Mouse (Mus musculus) left cerebral cortex, postnatal 4 days (tissue): ENCODE measurements around the gene Ppp2r2c. TPM values are rescaled to one million over a fixed set of nuclear protein-coding genes. Genes with fewer than 3 reads are reported as not detected.
A peak's percentile ranks its signal among the peaks of the same experiment; 100 is the strongest.

Source experiments
- DNase-seq: peaks from one replicate; pipeline ENCODE4 v3.0.0-alpha.2; 2022
- intact Hi-C: fragments of 180-260 bp; cut with DNase I; formaldehyde crosslinking; loops from one replicate; pipeline ENCODE4 v1.15.1; 2025
- total RNA-seq, 2 experiments: library from RNA; stranded (reverse); gene quantifications; 2 replicates each; pipeline ENCODE4 v1.2.3; 2021

The Ppp2r2c gene
- total RNA-seq, 2 experiments from 2014 or later, result 271 to 272 TPM

DNA sequence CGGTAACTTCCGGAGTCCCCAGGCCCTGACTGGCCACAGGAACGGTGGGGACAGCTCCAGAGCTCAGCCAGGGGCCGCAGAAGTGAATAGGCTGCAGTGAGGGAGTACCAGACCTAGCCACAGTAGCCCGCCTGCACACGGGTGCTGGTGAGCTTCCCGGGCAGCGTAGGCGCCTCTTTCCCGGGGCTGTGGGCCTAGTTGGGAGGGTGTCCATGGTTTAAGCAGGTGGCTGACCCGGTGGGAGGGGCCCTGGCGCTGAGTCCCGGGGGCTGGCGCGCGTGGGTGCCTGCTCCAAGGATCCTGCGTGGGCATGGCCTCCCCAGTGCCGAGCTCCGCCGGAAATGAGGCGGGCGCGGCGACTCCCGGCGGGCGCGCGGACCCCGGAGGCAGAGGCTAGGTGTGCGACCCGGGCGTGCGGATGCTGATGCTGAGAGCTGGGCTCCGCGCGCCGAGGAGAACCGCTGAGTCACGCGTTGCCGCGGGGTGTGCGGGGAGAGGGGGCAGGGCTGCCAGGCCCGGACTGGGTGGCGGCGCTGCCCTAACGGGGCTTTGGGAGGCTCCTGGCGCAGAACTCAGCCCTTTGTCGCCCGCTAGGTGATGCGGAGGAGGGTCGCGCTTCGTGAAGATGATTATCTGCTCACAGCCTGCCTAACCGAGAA, 1.4 kb downstream of the Ppp2r2c start:
- intact Hi-C loops, result no loop called here
- peak; percentile 56 for DNase-seq

DNA sequence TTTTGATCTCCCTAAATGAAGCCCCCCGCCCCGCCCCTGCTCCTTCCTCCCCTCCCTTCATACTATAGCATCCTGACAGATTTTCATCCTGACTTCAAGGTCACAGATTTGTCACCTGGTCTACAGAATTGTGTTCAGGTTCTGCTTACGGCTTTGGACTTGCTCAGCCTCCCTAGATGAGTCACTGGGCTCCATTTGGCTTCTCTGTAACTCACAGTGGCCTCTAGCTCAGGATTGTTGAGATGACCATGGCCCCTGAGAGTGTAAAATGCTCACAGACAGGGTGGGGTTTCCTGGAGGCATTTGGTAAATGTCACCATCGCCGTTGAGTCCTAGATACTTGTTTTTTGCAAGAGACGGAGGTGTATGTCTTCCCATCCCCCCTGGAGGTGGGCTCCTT, 2.6 kb downstream of the Ppp2r2c start:
- intact Hi-C loops, result no loop called here
- no peak for DNase-seq

DNA sequence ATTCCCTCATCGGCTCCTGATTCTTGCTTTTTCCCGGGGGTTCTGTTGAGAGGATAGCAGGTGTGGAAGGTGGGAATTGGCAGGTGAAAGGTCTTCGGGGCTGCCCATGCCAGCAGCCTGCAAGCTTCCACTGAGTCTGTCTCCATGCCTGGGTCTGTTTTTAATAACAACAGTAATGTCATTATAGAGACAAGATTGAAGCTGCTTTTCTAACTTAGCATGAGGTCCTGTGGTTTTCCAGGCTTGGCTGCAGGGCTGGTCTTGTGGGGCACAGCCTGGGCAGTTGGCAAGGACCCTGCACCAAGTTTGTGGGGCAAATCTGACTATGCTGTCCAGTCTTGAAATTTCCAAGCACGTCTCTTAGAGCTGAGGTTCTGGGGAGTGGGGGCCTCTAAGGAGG, 7.6 kb downstream of the Ppp2r2c start:
- intact Hi-C loops, result no loop called here
- DNase-seq, result no peak

DNA sequence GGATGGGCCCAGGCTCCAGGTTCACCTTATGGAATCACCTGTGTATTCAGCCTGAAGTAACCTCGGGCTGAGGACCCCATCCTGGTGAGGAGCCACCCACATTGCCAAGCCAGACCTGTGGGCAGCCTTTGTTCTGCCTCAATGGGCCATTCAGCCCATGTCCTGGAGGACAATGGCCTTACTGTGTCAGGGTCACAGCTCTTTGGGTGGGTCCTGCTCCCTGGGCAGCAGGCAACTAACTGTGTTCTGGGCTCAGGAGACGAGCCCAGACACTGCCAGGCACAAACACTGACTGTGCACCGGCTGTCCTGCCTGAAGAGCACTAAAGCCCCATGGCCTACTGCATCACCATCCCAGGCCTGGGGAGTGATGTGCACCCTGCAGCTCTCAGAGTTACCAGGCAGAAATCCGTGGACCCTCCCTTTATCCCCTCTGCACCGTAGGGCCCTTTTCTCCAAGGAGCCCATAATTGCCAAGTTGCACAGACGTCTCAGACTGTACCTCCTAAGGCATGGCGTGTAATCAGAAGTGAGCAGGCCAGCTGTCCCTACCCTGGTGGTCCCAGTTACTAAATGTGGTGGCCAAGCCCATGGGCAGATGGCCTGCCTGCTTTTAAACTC, 8.6 kb downstream of the Ppp2r2c start:
- DNase-seq, result peak; percentile 78
- intact Hi-C loops, result no loop called here

DNA sequence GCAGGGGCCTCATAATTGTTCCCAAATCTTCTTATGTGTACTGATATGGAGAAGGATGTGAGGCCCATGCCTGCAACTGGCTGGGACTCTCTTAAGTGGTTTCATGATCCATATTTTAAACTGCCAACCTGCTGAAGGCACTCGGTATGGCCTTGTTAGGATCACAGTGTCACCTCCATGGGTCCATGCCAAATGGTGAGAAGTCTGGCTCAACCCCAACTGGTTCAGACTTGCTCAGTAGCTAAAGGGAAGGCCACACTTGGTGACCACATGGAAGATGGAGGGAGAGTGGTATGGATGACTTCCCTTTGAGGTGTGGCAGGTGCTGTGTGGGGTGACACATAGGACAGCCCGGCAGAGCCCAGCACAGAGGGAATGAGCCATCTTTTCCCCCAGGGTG, 9.3 kb downstream of the Ppp2r2c start:
- intact Hi-C loops, result no loop called here
- DNase-seq, result no peak

DNA sequence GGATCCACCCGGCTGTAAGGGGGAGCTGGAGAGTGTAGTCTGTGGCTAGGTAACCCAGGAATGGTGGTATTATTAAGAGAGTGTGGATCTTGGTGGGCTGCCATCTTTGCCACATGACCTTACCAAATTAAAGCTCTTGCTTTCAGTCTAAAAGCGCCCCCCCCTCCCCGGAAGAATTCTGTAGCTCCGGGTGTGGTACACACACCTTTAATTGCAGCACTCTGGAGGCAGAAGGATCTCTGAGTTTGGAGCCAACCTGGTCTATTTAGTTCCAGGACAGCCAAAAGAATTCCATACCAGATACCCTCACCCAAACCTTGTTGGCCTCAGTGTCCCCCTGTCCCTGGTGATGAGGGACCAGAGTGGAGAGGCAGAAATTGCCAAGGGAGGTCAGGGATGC, 10.5 kb downstream of the Ppp2r2c start:
- DNase-seq, result no peak
- intact Hi-C loops, result no loop called here

DNA sequence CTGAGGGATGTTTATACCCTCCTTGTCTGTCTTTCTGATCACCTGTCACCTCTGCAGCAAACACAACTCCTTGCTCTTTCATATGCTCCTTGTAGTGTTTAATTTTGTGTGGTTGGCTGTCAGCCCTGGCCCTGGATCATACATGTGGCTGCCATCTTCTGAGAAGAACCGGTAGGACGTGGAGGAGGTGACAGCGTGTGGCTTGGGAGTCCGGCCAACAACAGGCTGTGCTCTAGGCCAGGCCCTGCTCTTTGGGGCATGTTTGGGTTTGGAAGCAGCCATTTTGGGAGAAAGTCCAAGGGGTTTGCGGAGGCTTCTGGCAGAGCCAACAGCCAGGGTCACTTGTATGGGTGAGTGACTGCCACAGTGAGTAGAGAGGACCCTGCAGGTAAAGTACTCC, 12.3 kb downstream of the Ppp2r2c start:
- intact Hi-C loops, result no loop called here
- peak; percentile 92 for DNase-seq

DNA sequence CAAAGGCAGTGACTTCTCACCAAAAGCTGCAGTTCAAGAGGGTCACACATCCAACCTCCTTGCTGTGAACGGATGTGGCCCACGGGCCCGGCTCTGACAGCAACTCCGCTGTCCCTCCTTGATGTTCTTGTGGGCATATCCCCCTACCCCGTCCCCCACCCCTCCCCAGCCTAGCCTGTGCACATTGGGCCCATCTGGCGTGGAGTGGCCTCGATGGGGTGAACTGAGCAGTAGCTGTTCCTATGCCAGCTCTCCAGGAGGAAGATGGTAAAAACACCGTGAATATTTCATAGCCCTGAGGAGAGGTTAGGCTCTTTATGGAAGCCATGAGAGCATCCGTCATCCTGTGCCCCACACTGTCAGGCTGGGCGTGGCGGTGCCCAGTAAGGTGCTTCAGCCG, 15.2 kb downstream of the Ppp2r2c start:
- intact Hi-C loops, result no loop called here
- DNase-seq, result peak; percentile 58

DNA sequence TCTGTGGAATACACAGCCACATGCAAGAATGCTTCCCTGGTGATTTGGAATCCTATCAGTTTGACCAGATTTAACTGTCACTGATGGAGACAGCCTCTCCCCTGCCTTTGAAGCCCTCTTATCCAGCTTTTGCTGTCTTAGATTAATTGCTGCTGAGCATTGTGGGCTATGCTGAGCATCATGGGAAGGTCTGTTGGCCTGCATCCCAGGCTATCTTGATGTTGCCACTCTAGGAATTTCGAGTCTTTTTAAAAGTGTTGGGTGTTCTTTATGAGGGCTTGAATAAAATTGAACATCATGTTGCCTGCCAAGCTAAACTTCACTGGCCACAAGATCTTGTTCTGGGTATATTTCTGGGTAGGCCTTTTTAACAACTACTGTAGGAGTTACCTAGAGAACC, 16.8 kb downstream of the Ppp2r2c start:
- intact Hi-C loops, result no loop called here
- no peak for DNase-seq

DNA sequence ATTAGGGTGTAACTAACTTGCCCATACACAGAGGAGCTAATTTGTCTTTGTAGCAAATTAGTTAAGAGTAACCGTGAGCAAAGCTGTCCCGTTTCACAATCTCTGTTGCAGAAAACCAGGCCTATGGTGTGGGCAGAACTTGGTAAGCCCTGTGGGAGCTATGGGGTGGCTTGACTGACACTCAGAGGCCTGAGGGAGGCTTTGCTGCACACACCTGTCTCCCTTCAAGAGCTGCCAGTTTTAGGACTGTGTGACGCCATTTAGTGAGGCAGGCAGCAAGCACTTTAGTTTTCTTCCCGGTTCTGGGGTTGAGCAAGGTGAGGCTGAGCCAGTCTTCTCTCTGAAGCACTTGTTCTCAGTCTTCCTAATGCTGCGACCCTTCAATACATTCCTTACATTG, 17.3 kb downstream of the Ppp2r2c start:
- DNase-seq, result no peak
- intact Hi-C loops, result no loop called here

DNA sequence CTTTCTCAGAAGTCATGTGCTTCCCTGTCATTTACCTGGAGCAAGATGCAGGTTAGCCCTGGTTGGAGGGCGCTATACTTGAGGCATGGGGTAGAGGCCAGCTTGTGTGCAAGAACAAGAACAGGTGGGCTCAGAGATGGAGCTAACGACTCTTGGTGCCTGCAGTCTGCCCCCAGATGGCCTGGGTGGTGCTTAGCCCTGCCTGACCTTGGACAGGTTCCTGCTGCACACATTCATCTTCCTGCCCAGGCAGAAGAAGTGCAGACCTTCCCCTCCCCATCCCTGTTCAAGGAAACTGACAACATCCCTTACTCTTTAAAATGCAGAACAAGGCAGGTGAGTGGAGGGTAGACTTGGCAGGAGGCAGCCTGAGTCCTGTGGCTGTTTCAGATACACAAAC, 18.0 kb downstream of the Ppp2r2c start:
- intact Hi-C loops, result no loop called here
- no peak for DNase-seq

DNA sequence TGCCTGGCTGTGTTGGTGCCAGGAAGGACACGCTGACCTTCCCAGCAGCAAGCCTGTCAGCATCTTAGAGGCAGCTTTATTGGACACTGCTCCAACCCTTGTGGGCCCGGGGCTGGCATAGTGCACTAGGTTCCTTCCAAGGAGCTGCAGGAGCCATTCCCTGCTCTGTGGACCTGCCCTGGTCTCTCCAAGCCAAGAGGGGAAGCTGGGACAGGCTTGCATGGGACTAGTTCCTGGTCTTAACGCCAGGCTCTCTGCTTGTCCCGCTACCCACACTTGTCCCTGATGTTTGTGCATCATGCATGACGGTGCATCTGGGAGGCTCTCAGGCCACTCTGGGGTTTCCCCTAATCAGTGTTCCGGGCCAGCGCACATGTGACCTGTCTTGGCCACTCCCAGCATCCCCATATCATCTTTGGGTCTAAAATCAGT, 18.6 kb downstream of the Ppp2r2c start:
- no peak for DNase-seq
- intact Hi-C loops, result no loop called here

DNA sequence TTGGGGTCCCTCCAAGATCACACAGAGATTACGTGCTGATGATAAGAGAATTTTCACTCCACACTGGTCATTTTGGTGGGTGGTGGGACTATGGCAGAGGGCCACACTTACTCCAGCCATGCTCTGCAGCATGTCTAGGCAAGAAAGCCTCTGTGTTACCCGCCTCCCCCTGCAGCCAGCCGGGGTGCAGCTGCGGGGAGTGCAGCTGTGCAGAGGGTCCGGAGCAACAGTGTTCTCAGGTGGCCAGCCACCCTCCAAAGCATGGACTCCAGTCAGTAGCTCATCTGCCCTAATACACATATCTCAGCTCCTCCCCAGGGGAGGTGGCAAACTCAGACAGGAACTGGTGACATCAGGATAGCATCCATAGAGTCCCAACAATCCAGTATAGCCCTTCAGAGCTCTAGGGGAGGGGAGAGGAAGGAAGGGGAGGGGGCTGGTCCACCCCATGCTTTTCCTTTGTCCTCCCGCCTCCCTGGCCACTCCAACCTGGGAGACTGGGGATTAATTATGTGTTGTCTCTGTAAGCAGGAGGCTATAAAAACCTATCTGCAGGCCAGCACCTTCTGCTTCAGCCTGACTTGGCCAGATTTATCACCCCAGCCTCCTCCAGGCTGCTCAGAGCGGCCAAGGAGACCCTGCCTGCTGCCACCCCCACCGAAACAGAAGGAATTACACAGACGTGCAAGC, 19.1 kb downstream of the Ppp2r2c start:
- peak; percentile 73 for DNase-seq
- intact Hi-C loops, result no loop called here

DNA sequence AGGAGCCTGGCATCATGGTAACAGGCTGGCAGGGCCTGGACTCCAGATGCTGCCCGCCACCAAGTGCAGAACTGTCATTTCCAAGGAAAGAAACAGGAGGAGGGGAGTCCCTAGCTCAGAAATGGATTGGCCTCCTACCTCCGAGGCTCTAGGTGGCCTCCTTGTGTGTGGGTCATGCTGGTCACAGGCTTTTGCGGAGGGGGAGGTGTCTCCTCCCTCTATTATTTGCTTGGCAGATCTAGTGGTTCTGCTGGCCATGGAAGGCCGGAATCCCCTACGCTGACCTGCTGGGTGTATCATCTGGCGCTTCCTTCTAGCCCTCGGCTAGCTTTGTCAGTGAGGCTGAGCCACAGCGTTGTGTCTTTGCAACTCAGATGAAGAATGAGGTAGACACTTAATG, 20.2 kb downstream of the Ppp2r2c start:
- intact Hi-C loops, result no loop called here
- DNase-seq, result peak; percentile 68

DNA sequence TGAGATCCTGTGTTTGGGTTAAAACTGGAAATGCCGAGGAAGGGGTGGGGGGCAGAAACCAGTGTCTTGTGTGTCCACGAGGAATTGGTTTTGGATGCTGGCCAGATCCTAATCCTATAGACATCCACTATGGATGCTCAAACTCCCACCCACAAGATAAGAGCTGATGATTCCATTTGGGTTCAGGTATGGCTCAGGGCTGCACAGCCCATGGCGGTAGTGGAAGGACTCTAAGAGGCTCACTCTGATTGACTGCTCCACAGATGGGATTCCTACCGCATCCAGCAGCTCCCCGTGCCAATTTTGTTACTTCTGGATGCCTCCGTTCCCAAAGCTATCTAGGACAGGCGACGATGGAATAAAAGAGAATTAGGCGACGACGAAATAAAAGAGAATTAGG, 20.6 kb downstream of the Ppp2r2c start:
- intact Hi-C loops, result no loop called here
- no peak for DNase-seq

DNA sequence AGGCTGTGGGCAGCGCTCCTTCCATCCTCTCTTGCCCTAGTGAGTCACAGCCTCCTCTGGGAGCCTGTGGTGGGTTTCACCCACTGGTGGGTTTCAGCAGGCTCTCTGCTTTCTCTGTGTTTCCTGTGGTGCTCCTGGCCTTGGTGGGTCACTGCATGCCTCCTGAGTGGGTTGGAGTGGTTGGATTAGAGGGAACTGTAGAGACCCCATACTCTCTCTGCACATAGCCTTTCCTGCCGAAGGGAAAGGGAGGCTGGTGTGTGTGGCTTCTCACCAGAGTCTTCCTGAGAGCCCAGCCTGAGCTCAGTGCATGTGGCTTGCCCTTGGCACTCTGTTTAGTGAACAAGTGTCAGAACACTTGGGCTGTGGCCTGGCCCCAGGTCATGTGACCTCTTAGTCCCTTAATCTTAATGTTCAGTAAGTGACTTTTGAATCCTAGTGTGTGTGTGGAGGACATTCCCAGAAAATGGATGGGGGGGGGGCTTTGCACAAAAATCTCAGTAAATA, 21.1 kb downstream of the Ppp2r2c start:
- intact Hi-C loops, result no loop called here
- no peak for DNase-seq

DNA sequence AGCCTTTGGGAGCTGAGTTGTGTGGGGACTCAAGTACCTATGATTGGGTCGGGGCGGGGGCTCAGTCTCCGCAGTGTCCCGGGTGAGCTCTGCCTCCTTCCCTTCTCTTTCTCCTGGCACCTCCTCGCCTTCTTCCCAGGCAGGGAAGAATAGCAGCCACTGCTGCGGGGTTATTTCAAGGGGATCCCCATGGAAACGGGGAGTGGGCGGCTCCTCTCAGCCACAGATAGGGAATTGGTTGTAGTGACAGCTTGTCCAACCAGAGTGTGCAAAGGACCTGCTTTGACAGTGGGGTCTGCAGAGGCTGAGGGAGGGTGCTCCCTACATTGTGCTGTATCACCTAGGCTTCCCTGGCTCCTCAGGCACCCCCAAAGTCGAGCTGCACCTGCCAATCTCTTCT, 22.5 kb downstream of the Ppp2r2c start:
- DNase-seq, result peak; percentile 55

DNA sequence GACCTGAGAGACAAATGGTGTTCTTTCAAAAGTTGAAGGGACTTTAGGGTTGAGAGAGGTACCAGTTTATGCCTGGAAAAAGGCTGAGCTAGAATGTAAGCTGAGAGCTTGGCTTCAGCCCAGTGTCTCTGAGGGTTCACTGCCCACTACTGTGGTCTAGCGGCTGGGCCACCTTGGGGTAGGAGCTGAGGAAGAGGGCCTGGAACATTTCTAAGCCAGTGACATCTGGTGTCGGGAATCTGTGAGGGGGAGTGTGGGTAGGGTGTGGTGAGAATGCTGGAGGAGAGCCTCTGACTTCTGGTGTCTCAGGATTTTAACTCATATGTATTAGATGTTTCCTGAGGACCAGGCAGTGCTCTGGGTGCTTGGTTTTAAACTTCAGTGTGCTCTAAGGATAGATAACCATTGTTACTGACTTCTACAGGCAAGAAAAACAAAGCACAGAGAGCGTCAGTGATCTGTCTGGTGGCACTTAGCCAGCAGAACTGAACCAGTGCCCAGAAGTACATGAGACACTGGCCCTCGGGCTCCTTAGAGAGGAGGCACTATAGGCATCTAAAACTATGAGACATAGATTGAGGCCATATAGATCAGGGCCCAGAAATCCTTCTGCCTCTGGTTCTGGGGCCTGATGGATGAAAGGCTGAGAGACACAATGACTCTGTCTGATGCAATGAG, 23.6 kb downstream of the Ppp2r2c start:
- DNase-seq, result peak; percentile 69
- intact Hi-C loops, result no loop called here

More for the DNA sequence above, 22.5 kb downstream of the Ppp2r2c start:
- intact Hi-C loops, result no loop called here

DNA sequence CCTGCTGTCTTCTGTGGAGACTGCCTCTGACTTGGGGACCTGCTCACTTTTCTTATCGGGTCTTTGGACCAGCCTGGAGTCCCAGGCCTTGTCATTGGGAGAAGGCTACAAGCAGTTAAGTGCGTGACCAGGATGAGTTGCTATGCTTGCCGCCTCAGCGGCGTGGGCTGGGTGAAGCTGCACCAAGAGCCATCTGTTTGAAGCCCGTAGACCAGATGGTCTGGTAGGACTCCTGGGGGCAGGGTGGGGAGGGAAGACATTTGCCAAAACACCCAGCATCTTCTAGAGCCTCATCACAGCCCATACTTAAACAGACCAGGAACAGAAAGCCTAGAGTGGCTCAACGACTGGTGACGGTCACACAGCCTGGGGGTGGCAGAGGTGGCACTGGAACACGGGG, 24.9 kb downstream of the Ppp2r2c start:
- intact Hi-C loops, result no loop called here

DNA sequence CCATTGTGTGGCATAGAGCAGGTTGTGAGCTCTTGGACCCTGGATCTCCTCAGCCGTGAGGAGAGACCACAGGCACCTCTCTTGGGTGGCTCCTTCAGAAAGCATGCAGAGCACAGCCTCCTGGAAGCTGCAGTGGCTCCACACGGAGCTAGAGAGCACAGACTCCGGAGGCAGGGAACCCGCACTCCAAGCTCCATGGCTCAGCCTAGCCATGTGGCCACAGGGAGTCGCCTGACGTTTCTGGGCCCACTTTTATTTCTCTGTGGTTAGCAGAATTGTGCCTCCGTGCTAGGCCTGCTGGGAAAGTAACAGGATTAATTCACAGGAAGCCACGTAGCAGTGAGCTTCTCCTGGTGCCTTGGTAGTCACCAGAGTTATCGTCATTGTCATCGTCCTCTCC, 25.8 kb downstream of the Ppp2r2c start:
- intact Hi-C loops, result no loop called here
- DNase-seq, result no peak

More for the DNA sequence above, 24.9 kb downstream of the Ppp2r2c start:
- DNase-seq, result peak; percentile 71

DNA sequence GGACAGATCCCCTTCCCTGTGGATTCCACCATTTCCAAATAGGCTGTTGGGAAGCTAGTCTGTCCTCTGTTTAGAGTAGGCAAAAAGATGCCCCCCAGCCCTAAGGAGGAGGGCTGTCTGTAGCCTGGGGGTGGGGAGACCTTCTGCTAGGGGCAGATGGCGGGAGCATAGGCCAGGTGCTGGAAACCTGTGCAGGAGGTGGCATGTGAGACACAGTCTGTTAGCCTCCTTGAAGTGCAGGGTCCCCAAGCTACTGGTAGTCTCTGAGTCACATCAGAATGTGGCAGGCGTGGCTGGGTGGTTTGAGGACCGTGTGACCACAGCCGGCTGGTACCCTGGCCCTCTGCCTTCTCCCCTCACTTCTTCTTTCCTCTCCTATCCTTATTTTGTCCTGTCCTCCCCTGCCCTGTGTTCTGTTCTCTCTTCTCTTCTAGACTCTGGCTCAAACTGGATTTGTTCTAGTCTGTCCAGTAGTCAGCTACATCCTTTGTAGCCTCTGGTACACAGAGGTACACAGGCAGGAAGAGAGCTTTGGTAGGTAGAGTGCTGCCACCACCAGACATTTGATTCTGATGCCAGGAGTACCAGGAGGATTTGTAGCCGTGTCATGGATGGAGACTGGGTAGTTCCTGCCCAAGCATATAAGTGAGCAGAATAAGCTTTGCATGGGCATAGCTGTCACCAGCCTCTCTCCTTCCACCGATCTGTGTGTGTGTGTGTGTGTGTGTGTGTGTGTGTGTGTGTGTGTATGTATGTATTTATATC, 26.5 kb downstream of the Ppp2r2c start:
- DNase-seq, result peak; percentile 75
- intact Hi-C loops, result no loop called here
